Mouse (Mus musculus): ENCODE data around the gene Glis1. TPM values are rescaled to one million over a fixed set of nuclear protein-coding genes. Genes with fewer than 3 reads are reported as not detected.

Gene Glis1
- total RNA-seq, 2 experiments from 2014 or later = 0.43 to 0.93 TPM

Small RNA genes within 50 kb of the gene (microRNA-seq; reads per million reads assigned to microRNA genes)
- gene Gm24804 = not detected

Other genes starting within 250 kb of the Glis1 start
- not detected for gene Ldlrad1, start 225.4 kb upstream of the Glis1 start, total RNA-seq (2021)
- gene Lrrc42, start 181.1 kb upstream of the Glis1 start, total RNA-seq (2021) = 10 to 100 TPM; 28.8 to 30.5 TPM
- gene Hspb11, start 181.0 kb upstream of the Glis1 start, total RNA-seq (2021) = 10 to 100 TPM; 15.8 to 26.7 TPM
- gene Dio1, start 127.4 kb upstream of the Glis1 start, total RNA-seq (2021) = not detected
- gene Yipf1, start 120.2 kb upstream of the Glis1 start, total RNA-seq (2021) = 10 to 100 TPM; 56.4 to 90.9 TPM
- 10 to 100 TPM in 1 of 2 experiments, 1 to 10 TPM in 1; 9.5 to 12.4 TPM for gene Ndc1, start 66.8 kb upstream of the Glis1 start, total RNA-seq (2021)
- not detected for gene Dmrtb1, start 249.6 kb downstream of the Glis1 start, total RNA-seq (2021)

Measured in adrenal gland, postnatal 36 days (tissue).